ENCODE assay signal across 7 mouse cellular contexts in genomic region chr1:132067261-132068255, GRCm38 (mm10). TPM values are rescaled to one million over a fixed set of nuclear protein-coding genes. Genes with fewer than 3 reads are reported as not detected.
DNase-seq lines count a peak whose midpoint lies in the region; ATAC-seq lines count a peak whose summit lies in the region.

TSS of gene Mfsd4a (minus strand) at chr1:132068062.

- intact Hi-C loops in left cerebral cortex, postnatal 36 days (cut with DNase I): no loop called here

- peak; percentile 46 to 58 for DNase-seq in adrenal gland, adult 18-20 months (ENCODE audit: low spot score in 2 of 2)
- DNase-seq in cerebellum, postnatal 36 days: peak; percentile 70 to 78
- peak; percentile 64 for DNase-seq in gastrocnemius, postnatal 10 days
- DNase-seq in left cerebral cortex, postnatal 36 days (ENCODE audit: low spot score in 2 of 2): peak; percentile 63 to 78
- peak; percentile 7 for DNase-seq in skeletal muscle tissue, adult 2 months (ENCODE audit: low read depth, low spot score)

- ATAC-seq in inflammation-experienced regulatory T-cells, adult 6 months: no peak
- peak; percentile 67 for ATAC-seq in megakaryocyte-erythroid progenitor cell, adult 5-6 weeks (replicated peaks; ENCODE audit: low FRiP score, low TSS enrichment, poor library complexity, severe bottlenecking)

RNA-seq across cellular contexts. Expression of gene Mfsd4a, which starts in this region (rescaled TPM):
- total RNA-seq in adrenal gland, adult 18-20 months (2021): 10 to 100 TPM; 13.3 to 31.0 TPM
- total RNA-seq in gastrocnemius, postnatal 10 days (2021): 1 to 10 TPM; 1.4 to 1.8 TPM
- polyA plus RNA-seq in inflammation-experienced regulatory T-cells, adult 6 months (2017; shearing (Covaris generic)): 10 to 100 TPM; 34.3 to 43.4 (median 41.3) TPM
- total RNA-seq in left cerebral cortex, postnatal 36 days (2021): 100 to 1,000 TPM in 1 of 2 experiments, 10 to 100 TPM in 1; 77.5 to 101 TPM
- 0.40 TPM in 1 of 2 replicates, not detected in the other for total RNA-seq in megakaryocyte-erythroid progenitor cell, adult 5-6 weeks (2014; fragmentation: Nextera tagmentation)
- 0.75 and 3.8 TPM in 2 replicates for total RNA-seq in megakaryocyte-erythroid progenitor cell, adult 5-6 weeks (2017)

Comparison
In these comparisons a context has a peak if more than half of its experiments do, and no peak if none do; other contexts are left out.
1. DNase-seq: peak in every context shown above with its lines; median percentile 74 in cerebellum, postnatal 36 days; 70 in left cerebral cortex, postnatal 36 days; 64 in gastrocnemius, postnatal 10 days; 52 in adrenal gland, adult 18-20 months; 7 in skeletal muscle tissue, adult 2 months.